Mouse (Mus musculus) stomach, embryonic 15.5 days (tissue): Measurements from ENCODE around the gene Gm30191. TPM values are rescaled to one million over a fixed set of nuclear protein-coding genes. Genes with fewer than 3 reads are reported as not detected.

Experiments
- ATAC-seq: fragments of 200-750 bp; cut with Nextera tagmentation; 2 replicates; pipeline ENCODE4 v1.8.0; 2017; ENCODE audit warnings: low read depth, moderate number of reproducible peaks, moderate TSS enrichment; ENCODE audit not compliant: insufficient read depth, low FRiP score
- H3K27ac ChIP-seq: fragments of 300-500 bp; sonication (generic); 2 replicates; pipeline ENCODE4 v1.5.1; 2015; ENCODE audit warnings: mild to moderate bottlenecking, inconsistent platforms
- H3K27me3 ChIP-seq: fragments of 300-500 bp; sonication (generic); replicated peaks from 2 replicates; pipeline ENCODE4 v1.6.1; 2015; ENCODE audit warnings: inconsistent platforms
- H3K36me3 ChIP-seq: fragments of 300-500 bp; sonication (generic); 2 replicates; pipeline ENCODE4 v1.6.1; 2015; ENCODE audit warnings: inconsistent platforms
- H3K4me1 ChIP-seq: fragments of 300-500 bp; sonication (generic); 2 replicates; pipeline ENCODE4 v1.6.1; 2015; ENCODE audit warnings: inconsistent platforms
- H3K4me2 ChIP-seq: fragments of 300-500 bp; sonication (generic); 2 replicates; pipeline ENCODE4 v1.6.1; 2015; ENCODE audit warnings: mild to moderate bottlenecking, inconsistent platforms
- H3K4me3 ChIP-seq: fragments of 300-500 bp; sonication (generic); replicated peaks from 2 replicates; pipeline ENCODE4 v1.5.1; 2015; ENCODE audit warnings: inconsistent platforms
- H3K9ac ChIP-seq: fragments of 300-500 bp; sonication (generic); 2 replicates; pipeline ENCODE4 v1.6.1; 2015; ENCODE audit warnings: inconsistent platforms
- H3K9me3 ChIP-seq: fragments of 300-500 bp; sonication (generic); 2 replicates; pipeline ENCODE4 v1.6.1; 2016; ENCODE audit warnings: inconsistent platforms
- WGBS: fragments of 180-500 bp; shearing (Covaris S2); methylation state at CpG from one replicate; pipeline ENCODE4 v1.1.7; 2015; 5-methylcytosine and 5-hydroxymethylcytosine counted together
- polyA plus RNA-seq: library from polyadenylated mRNA; unstranded; fragments of >200 nt; fragmentation: Nextera tagmentation; extraction: Ambion mirVana; gene quantifications from 2 replicates; pipeline ENCODE4 v1.2.1, GENCODE M21; 2015

Gene Gm30191
- polyA plus RNA-seq = not detected in 2 replicates

- WGBS = 70% methylated on average over 7 of the region's 7 CpGs
- no peak for ATAC-seq
- H3K4me1 ChIP-seq = peaks cover 37% of the 10 kb centered on the region
- no peak within 1 kb of the TSS for H3K9ac ChIP-seq
- no peaks in the 10 kb centered on the region for H3K9me3 ChIP-seq
- H3K4me2 ChIP-seq = peak within 1 kb of the TSS; percentile 93
- no peak within 1 kb of the TSS; the same call in 1 of the 2 replicates for H3K4me3 ChIP-seq
- H3K36me3 ChIP-seq = no peaks in the 10 kb centered on the region
- peaks cover 37% of the 10 kb centered on the region for H3K27me3 ChIP-seq
- H3K27ac ChIP-seq = no peak within 1 kb of the TSS
Measured at GRCm38 (mm10) chr4:134246719-134247258, at the start of gene Gm30191. Gene Gm30191 (plus strand): TSS chr4:134246935.

DNA sequence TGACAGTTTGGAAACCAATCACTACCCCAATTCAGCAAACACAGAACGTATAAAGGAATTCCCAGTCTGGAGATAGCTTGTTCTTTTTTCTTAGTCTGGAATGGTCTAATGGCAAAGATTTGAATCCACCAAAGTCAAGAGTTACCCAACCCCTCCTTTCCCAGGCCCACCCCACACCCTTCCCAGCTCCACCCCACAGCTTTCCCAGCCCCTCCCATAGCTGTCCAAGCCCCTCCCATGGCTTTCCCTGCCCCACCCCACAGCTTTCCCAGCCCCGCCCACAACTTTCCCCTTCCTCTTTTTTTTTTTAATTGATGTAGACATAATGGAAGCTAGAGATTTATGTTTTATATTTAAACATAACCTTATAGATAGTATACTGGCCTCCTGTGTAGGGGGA lies 47.4 kb upstream of the Gm30191 start:
- H3K27ac ChIP-seq = no peak overlapping the region
- no peak for ATAC-seq
- H3K4me2 ChIP-seq = no peak overlapping the region
- no peaks in the 10 kb centered on the region for H3K27me3 ChIP-seq
- no peaks in the 10 kb centered on the region for H3K9me3 ChIP-seq
- H3K4me3 ChIP-seq = no peak overlapping the region
- H3K9ac ChIP-seq = no peak overlapping the region
- 60% methylated on average over 2 of the region's 2 CpGs for WGBS
- no peaks in the 10 kb centered on the region for H3K4me1 ChIP-seq
- no peaks in the 10 kb centered on the region for H3K36me3 ChIP-seq

DNA sequence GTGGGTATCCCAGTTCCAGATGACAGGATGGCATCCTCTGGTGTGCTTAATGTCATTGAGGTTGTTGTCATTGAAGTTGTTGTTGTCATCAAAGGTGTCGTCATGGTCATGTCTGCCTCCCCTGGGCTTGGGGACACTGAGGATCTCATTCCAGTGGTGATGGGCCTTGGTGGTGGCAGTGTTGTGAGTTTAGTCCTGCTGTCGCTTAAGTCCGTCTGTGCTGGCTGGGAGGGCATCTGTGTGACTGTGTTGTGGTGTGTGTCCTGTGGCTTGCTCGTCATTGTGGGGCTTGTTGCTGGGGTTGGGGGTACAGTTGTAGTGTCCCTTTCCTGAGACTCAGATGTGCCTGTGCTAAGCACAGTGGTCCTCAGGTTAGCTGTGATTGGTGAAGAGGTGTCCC lies 43.8 kb upstream of the Gm30191 start, which contains the start of gene Gm7534:
Gene Gm7534 (minus strand): TSS at position 101 of the 400 bp plus-strand sequence.
- Histone ChIP-seq H3K27ac (no peak within 1 kb of the TSS), H3K4me2 (no peak within 1 kb of the TSS), H3K9ac (no peak within 1 kb of the TSS), H3K4me1 (no peaks in the 10 kb centered on the region), H3K27me3 (no peaks in the 10 kb centered on the region), H3K9me3 (no peaks in the 10 kb centered on the region), H3K4me3 (no peak within 1 kb of the TSS), H3K36me3 (no peaks in the 10 kb centered on the region)
- ATAC-seq = no peak
- 92% methylated on average over 4 of the region's 4 CpGs for WGBS

- no peaks in the 10 kb centered on the region for H3K9me3 ChIP-seq
- no peak overlapping the region for H3K4me3 ChIP-seq
- no peak overlapping the region for H3K27ac ChIP-seq
- no peaks in the 10 kb centered on the region for H3K27me3 ChIP-seq
- no peak overlapping the region for H3K9ac ChIP-seq
- H3K4me2 ChIP-seq = no peak overlapping the region
- no peak for ATAC-seq
- no peaks in the 10 kb centered on the region for H3K4me1 ChIP-seq
- H3K36me3 ChIP-seq = no peaks in the 10 kb centered on the region
- WGBS = 78% methylated on average over 17 of the region's 17 CpGs
Measured at GRCm38 (mm10) chr4:134203340-134203896, 43.3 kb upstream of the Gm30191 start.

DNA sequence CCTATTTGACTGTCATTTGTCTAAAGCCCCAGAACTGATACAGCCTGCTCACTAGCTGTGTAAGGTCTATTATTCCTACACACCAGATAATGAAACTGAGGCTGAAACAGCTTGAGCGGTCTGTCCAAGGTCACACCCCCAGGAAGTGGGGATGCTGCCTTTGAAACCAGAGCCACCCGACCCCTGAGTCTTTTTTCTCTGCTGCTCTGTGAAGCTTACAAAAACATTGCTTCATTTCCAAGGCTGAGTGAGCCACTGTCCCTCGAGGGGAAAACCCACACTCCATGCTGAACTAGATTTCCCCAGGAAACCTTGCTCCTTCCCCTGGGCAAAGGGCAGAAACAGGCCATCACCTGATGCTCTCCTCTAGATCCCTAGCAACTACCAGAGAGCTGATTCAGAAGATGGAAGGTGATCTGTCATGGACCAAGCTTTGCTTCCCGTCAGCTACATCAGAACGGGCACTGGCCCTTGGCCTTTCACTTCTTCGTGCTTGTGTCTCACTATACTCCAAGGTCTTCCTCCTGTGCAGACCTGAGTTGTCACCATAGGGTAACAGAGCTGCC lies 40.2 kb upstream of the Gm30191 start:
- 49% methylated on average over 6 of the region's 6 CpGs for WGBS
- H3K4me1 ChIP-seq = no peaks in the 10 kb centered on the region
- no peaks in the 10 kb centered on the region for H3K27me3 ChIP-seq
- no peak overlapping the region for H3K4me3 ChIP-seq
- no peaks in the 10 kb centered on the region for H3K36me3 ChIP-seq
- no peak overlapping the region for H3K9ac ChIP-seq
- ATAC-seq = no peak
- H3K27ac ChIP-seq = no peak overlapping the region
- no peak overlapping the region for H3K4me2 ChIP-seq
- no peaks in the 10 kb centered on the region for H3K9me3 ChIP-seq

- H3K4me1 ChIP-seq = no peaks in the 10 kb centered on the region
- H3K36me3 ChIP-seq = no peaks in the 10 kb centered on the region
- H3K9ac ChIP-seq = no peak overlapping the region
- no peak overlapping the region for H3K27ac ChIP-seq
- H3K9me3 ChIP-seq = no peaks in the 10 kb centered on the region
- H3K4me2 ChIP-seq = no peak overlapping the region
- H3K27me3 ChIP-seq = no peaks in the 10 kb centered on the region
- H3K4me3 ChIP-seq = no peak overlapping the region
- WGBS = 45% methylated on average over 11 of the region's 11 CpGs
- no peak; the same call in 1 of the 2 replicates for ATAC-seq
Measured at GRCm38 (mm10) chr4:134222793-134223600, 23.7 kb upstream of the Gm30191 start.

- no peaks in the 10 kb centered on the region for H3K36me3 ChIP-seq
- no peaks in the 10 kb centered on the region for H3K27me3 ChIP-seq
- H3K9ac ChIP-seq = no peak within 1 kb of the TSS
- H3K27ac ChIP-seq = no peak within 1 kb of the TSS
- no peak within 1 kb of the TSS for H3K4me2 ChIP-seq
- ATAC-seq = no peak
- no peaks in the 10 kb centered on the region for H3K9me3 ChIP-seq
- WGBS = 66% methylated on average over 8 of the region's 8 CpGs
- H3K4me3 ChIP-seq = no peak within 1 kb of the TSS
- H3K4me1 ChIP-seq = no peaks in the 10 kb centered on the region
Measured at GRCm38 (mm10) chr4:134227194-134227593, 19.5 kb upstream of the Gm30191 start, which contains the start of gene Catsper4. Gene Catsper4 (minus strand): TSS chr4:134227383.

GRCm38 (mm10) chr4:134230431-134230830 lies 16.3 kb upstream of the Gm30191 start:
- no peak for ATAC-seq
- Histone ChIP-seq H3K4me2 (no peak overlapping the region), H3K9me3 (no peaks in the 10 kb centered on the region), H3K4me3 (no peak overlapping the region), H3K9ac (no peak overlapping the region), H3K4me1 (no peaks in the 10 kb centered on the region), H3K27ac (no peak overlapping the region), H3K36me3 (no peaks in the 10 kb centered on the region), H3K27me3 (no peaks in the 10 kb centered on the region)
- 36% methylated on average over 8 of the region's 8 CpGs for WGBS

- H3K4me2 ChIP-seq = no peak overlapping the region
- ATAC-seq = no peak
- no peaks in the 10 kb centered on the region for H3K36me3 ChIP-seq
- H3K27me3 ChIP-seq = 0 out of 2 replicates have a peak, but pooled peaks cover 2% of the 10 kb centered on the region
- H3K4me3 ChIP-seq = no peak overlapping the region
- H3K27ac ChIP-seq = no peak overlapping the region
- no peaks in the 10 kb centered on the region for H3K9me3 ChIP-seq
- H3K9ac ChIP-seq = no peak overlapping the region
- peaks cover 8% of the 10 kb centered on the region; the same call in 1 of the 2 replicates for H3K4me1 ChIP-seq
- WGBS = 78% methylated on average over 5 of the region's 5 CpGs
Measured at GRCm38 (mm10) chr4:134234876-134235275, 11.9 kb upstream of the Gm30191 start.

DNA sequence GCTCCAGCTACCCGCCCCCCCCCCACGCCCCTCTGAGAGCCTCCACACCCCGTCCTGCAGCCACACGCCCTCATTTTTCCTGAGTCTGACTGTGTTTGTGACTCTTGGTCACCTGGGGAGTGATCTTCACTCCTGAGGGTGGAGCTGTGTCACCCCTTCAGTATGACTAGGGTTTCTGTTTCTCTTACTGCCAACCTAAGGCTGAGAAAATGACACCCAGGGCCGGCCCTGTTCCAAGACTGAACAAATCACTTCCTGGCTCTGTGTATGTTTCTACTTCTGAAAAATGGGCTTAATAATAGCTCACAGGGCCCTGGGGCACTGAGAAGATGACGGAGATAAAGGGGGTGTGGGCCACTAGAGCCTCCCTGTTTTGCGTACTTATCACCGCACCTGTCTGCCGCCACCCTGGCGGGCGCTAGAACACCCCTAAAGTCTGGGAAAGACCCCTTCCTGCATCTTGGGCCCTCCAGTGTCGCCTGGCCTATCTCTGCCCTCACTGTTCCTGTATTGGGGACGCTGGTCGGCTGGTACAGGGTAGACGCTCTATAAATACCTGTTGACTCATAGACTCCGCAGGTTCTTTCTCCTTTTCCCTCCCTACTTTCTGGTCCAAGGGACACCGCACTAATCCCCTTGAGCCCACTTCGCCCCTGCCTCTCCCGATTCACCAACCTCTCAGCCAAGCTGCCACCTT lies 9.0 kb upstream of the Gm30191 start:
- peak overlapping the region; percentile 67 for H3K27ac ChIP-seq
- WGBS = 21% methylated on average over 19 of the region's 19 CpGs
- peak overlapping the region; percentile 6; the same call in 1 of the 2 replicates for H3K9ac ChIP-seq
- peak overlapping the region; percentile 37 for H3K4me3 ChIP-seq
- no peaks in the 10 kb centered on the region for H3K9me3 ChIP-seq
- H3K27me3 ChIP-seq = 0 out of 2 replicates have a peak, but pooled peaks cover 2% of the 10 kb centered on the region
- peaks cover 8% of the 10 kb centered on the region; the same call in 1 of the 2 replicates for H3K4me1 ChIP-seq
- ATAC-seq = peak; percentile 51
- peak overlapping the region; percentile 49 for H3K4me2 ChIP-seq
- H3K36me3 ChIP-seq = no peaks in the 10 kb centered on the region

- H3K9me3 ChIP-seq = no peaks in the 10 kb centered on the region
- no peaks in the 10 kb centered on the region for H3K36me3 ChIP-seq
- peak within 1 kb of the TSS; percentile 67 for H3K27ac ChIP-seq
- WGBS = 5% methylated on average over 18 of the region's 18 CpGs
- peaks cover 8% of the 10 kb centered on the region; the same call in 1 of the 2 replicates for H3K4me1 ChIP-seq
- H3K4me2 ChIP-seq = peak within 1 kb of the TSS; percentile 49
- H3K9ac ChIP-seq = peak within 1 kb of the TSS; percentile 6; the same call in 1 of the 2 replicates
- H3K27me3 ChIP-seq = 0 out of 2 replicates have a peak, but pooled peaks cover 2% of the 10 kb centered on the region
- peak within 1 kb of the TSS; percentile 37 for H3K4me3 ChIP-seq
- peak; percentile 94 for ATAC-seq
Measured at GRCm38 (mm10) chr4:134238279-134238651, 8.5 kb upstream of the Gm30191 start, which contains the start of gene Cnksr1. Gene Cnksr1 (minus strand): TSS chr4:134238399.
